Mouse (Mus musculus) lung, adult 2 months (tissue): ENCODE measurements around the gene Gal.

Experiments
- CTCF ChIP-seq: fragments of 200-500 bp; IDR thresholded peaks from 2 replicates; pipeline ENCODE4 v1.5.1; 2011; ENCODE audit warnings: mild to moderate bottlenecking, low read length, control low read depth; ENCODE audit not compliant: insufficient read depth
- POLR2A ChIP-seq: fragments of 200-500 bp; IDR thresholded peaks from 2 replicates; pipeline ENCODE4 v1.6.1; 2011; ENCODE audit warnings: low read depth, mild to moderate bottlenecking, control low read depth, low read length, borderline replicate concordance; ENCODE audit errors: extremely low read depth

DNA sequence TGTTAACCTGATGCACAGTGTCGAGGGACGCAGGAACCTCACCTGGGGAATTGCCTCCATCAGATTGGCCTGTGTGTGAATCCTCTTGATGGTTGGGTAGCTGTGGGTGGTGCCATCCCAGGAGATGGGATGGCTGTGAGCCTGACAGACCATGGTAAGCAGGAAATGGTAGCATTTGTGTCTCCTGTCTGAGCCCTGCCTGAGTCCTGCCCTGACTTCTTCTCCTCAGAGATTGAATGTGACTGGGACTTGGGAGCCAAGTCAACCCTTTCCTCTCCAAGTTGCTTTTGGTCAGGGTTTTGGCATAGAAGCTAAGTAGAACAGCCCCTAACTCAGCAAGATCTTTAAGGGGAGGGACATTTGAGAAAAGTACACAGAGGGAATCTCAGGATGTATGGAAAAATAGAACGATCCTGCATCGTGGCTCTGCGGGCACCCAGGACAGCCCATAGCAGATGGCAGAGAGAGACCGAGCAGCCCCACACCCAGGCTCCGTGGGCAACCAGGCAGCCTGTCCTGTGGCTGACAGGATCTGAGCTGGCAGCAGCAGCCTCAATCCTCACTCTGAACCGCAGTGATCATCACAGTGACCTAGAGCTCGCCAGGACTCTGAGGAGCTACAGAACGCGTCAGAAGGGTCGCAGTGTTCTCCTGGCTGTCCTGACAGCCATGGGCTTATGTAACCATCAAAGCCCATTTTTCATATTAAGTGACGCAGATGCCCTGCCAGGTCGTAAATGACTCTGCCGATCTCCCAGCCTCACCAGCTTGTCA, 13.9 kb upstream of the Gal start:
- TF ChIP-seq CTCF (no peak), POLR2A (no peak)
